Mouse (Mus musculus): ENCODE data around the gene Nrros. TPM values are rescaled to one million over a fixed set of nuclear protein-coding genes. Genes with fewer than 3 reads are reported as not detected.

Nrros gene
- total and polyA plus RNA-seq, 3 experiments, result 94.5 to 104 (median 101) TPM

DNA sequence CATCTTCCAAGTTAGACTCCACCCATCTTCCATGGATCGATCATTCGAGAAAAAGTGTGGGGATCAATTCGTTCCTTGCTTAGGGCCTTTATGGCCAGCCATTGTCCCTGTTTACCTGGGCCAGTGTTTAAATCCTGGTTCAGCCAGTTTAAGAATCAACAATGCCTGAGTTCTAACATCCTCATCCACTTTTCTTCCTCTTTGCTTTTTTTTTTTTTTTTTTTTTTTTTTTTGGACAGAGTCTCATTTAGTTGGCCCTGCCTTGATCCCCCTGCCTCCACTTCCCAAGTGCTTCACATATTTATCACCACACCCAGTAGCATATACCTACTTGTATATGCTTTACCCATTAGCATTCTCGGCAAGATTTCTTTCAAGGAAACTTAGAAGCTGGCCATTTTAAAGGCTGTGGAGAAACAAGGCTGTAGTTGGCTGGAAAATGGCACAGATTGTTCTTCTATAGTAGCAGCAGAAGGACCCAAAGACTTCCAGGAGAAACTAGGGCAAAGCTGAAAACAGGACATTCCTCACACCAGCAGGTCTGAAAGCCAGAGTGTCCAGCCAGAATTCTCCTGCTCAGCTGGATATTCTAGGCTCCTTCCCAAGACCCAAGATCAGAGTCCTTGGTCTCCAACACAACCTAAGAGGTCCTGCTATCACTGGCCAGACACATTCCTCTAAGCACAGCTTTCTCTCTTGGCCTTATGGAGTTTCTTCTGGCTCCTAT is 2.6 kb upstream of the Nrros start:
- ATAC-seq (ENCODE audit: extremely low read depth, insufficient number of reproducible peaks, low FRiP score, poor library complexity, severe bottlenecking) (no peak), DNase-seq (ENCODE audit: low spot score) (no peak)
- no peaks in the 10 kb centered on the region; the same call in 1 of the 2 replicates for H3K9me3 ChIP-seq (replicated peaks)
- TF ChIP-seq GATA1 (IDR thresholded peaks at IDR 0.05; ENCODE audit: borderline replicate concordance, low read length) (no peak), GATA2 (IDR thresholded peaks at IDR 0.05; ENCODE audit: borderline replicate concordance, low read depth, low read length) (no peak), POLR2AphosphoS5 (IDR thresholded peaks at IDR 0.05; ENCODE audit: insufficient replicate concordance, low read depth, low read length) (no peak), TAL1 (conservative IDR thresholded peaks at IDR 0.05; ENCODE audit: low read depth, low read length) (no peak), CTCF (IDR thresholded peaks at IDR 0.05; ENCODE audit: low read depth, low read length) (no peak)
- H3K27me3 ChIP-seq (ENCODE audit: insufficient read depth, low read length), result no peaks in the 10 kb centered on the region
- no peak overlapping the region for H3K4me3 ChIP-seq (ENCODE audit: low read depth, low read length)
- peaks cover 52% of the 10 kb centered on the region for H3K4me1 ChIP-seq (ENCODE audit: insufficient read depth, low read depth, low read length)
- peaks cover 12% of the 10 kb centered on the region for H3K36me3 ChIP-seq (replicated peaks)

DNA sequence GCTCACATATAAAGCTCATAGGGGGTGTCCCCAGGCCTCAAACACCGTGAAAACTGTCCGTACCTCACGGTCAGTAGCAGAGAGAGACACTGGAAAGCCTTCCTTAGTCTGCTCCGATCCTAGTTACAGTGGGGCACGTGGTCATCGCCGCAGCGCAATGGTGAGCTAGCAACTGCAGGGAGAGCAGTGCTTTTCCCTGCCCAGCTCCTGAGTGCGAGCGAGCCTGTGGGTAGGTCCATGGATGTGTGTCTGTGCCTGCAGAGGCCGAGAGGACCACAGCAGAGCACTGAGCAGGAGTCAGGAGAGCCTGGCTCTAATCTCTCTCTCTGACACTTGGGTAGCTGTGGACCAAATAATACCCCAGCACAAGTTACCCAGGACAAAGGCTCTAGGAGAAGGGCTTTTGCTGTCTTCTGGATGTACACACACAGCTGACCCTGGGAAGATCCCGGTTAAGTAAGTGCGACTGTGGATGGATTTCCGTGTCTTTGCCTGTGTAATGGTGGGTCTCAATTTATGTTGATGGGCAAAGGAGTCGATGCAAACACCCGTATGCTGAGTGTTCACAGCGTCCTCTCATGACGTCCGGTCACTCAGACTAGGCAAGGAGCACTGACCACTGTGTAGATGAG is 882 bp downstream of the Nrros start:
- no peaks in the 10 kb centered on the region; the same call in 1 of the 2 replicates for H3K9me3 ChIP-seq (replicated peaks)
- H3K36me3 ChIP-seq (replicated peaks), result peaks cover 40% of the 10 kb centered on the region
- no peak for ATAC-seq (ENCODE audit: extremely low read depth, insufficient number of reproducible peaks, low FRiP score, poor library complexity, severe bottlenecking)
- no peak for DNase-seq (ENCODE audit: low spot score)
- H3K4me1 ChIP-seq (ENCODE audit: insufficient read depth, low read depth, low read length), result peaks cover 69% of the 10 kb centered on the region
- H3K27me3 ChIP-seq (ENCODE audit: insufficient read depth, low read length), result no peaks in the 10 kb centered on the region
- peak overlapping the region; percentile 87 for H3K4me3 ChIP-seq (ENCODE audit: low read depth, low read length)
- TF ChIP-seq POLR2AphosphoS5 (IDR thresholded peaks at IDR 0.05; ENCODE audit: insufficient replicate concordance, low read depth, low read length) (peak; percentile 67; the same call in 1 of the 2 replicates), TAL1 (conservative IDR thresholded peaks at IDR 0.05; ENCODE audit: low read depth, low read length) (no peak), GATA1 (IDR thresholded peaks at IDR 0.05; ENCODE audit: borderline replicate concordance, low read length) (no peak), GATA2 (IDR thresholded peaks at IDR 0.05; ENCODE audit: borderline replicate concordance, low read depth, low read length) (no peak), CTCF (IDR thresholded peaks at IDR 0.05; ENCODE audit: low read depth, low read length) (no peak)

DNA sequence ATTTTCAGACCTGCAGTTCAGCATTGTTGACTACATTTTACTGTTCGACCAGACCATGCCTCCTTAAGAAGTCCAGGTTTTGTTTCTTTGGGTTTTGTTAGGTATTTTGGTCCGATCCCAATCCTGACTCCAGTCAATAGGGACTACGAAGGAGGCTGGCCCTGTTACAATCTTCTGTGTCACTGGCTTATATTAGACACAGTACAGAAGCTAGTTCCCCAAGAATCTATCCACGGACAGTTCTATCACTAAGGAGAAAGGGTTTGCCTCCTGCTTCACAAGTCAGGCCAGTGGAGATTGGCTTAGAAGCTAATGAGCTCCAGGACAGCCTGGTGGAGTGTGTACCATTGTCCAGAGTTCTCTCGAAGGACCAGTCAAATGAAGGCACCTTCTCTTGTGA is 1.5 kb downstream of the Nrros start:
- H3K4me1 ChIP-seq (ENCODE audit: insufficient read depth, low read depth, low read length), result peaks cover 74% of the 10 kb centered on the region
- H3K4me3 ChIP-seq (ENCODE audit: low read depth, low read length), result peak overlapping the region; percentile 87
- peaks cover 46% of the 10 kb centered on the region for H3K36me3 ChIP-seq (replicated peaks)
- DNase-seq (ENCODE audit: low spot score) (no peak), ATAC-seq (ENCODE audit: extremely low read depth, insufficient number of reproducible peaks, low FRiP score, poor library complexity, severe bottlenecking) (no peak)
- no peak for TF ChIP-seq TAL1 (conservative IDR thresholded peaks at IDR 0.05; ENCODE audit: low read depth, low read length)
- H3K9me3 ChIP-seq (replicated peaks), result no peaks in the 10 kb centered on the region; the same call in 1 of the 2 replicates
- no peaks in the 10 kb centered on the region for H3K27me3 ChIP-seq (ENCODE audit: insufficient read depth, low read length)

GRCm38 (mm10) chr16:32163392-32163791 is 2.0 kb downstream of the Nrros start:
- H3K27me3 ChIP-seq (ENCODE audit: insufficient read depth, low read length), result no peaks in the 10 kb centered on the region
- peaks cover 72% of the 10 kb centered on the region for H3K4me1 ChIP-seq (ENCODE audit: insufficient read depth, low read depth, low read length)
- H3K4me3 ChIP-seq (ENCODE audit: low read depth, low read length), result peak overlapping the region; percentile 87
- no peak for TF ChIP-seq POLR2AphosphoS5 (IDR thresholded peaks at IDR 0.05; ENCODE audit: insufficient replicate concordance, low read depth, low read length)
- H3K9me3 ChIP-seq (replicated peaks), result no peaks in the 10 kb centered on the region; the same call in 1 of the 2 replicates
- DNase-seq (ENCODE audit: low spot score) (peak; percentile 48), ATAC-seq (ENCODE audit: extremely low read depth, insufficient number of reproducible peaks, low FRiP score, poor library complexity, severe bottlenecking) (no peak)
- peaks cover 50% of the 10 kb centered on the region for H3K36me3 ChIP-seq (replicated peaks)

GRCm38 (mm10) chr16:32160742-32161323 is 4.6 kb downstream of the Nrros start:
- ATAC-seq (ENCODE audit: extremely low read depth, insufficient number of reproducible peaks, low FRiP score, poor library complexity, severe bottlenecking), result no peak
- TF ChIP-seq TAL1 (conservative IDR thresholded peaks at IDR 0.05; ENCODE audit: low read depth, low read length), result no peak
- no peak for TF ChIP-seq GATA2 (IDR thresholded peaks at IDR 0.05; ENCODE audit: borderline replicate concordance, low read depth, low read length)
- TF ChIP-seq CTCF (IDR thresholded peaks at IDR 0.05; ENCODE audit: low read depth, low read length), result no peak
- TF ChIP-seq GATA1 (IDR thresholded peaks at IDR 0.05; ENCODE audit: borderline replicate concordance, low read length), result no peak
- TF ChIP-seq POLR2AphosphoS5 (IDR thresholded peaks at IDR 0.05; ENCODE audit: insufficient replicate concordance, low read depth, low read length), result no peak
- peaks cover 66% of the 10 kb centered on the region for H3K36me3 ChIP-seq (replicated peaks)
- no peaks in the 10 kb centered on the region for H3K9me3 ChIP-seq (replicated peaks)
- DNase-seq (ENCODE audit: low spot score), result no peak
- H3K4me1 ChIP-seq (ENCODE audit: insufficient read depth, low read depth, low read length), result peaks cover 65% of the 10 kb centered on the region
- H3K27me3 ChIP-seq (ENCODE audit: insufficient read depth, low read length), result no peaks in the 10 kb centered on the region
- H3K4me3 ChIP-seq (ENCODE audit: low read depth, low read length), result no peak overlapping the region

DNA sequence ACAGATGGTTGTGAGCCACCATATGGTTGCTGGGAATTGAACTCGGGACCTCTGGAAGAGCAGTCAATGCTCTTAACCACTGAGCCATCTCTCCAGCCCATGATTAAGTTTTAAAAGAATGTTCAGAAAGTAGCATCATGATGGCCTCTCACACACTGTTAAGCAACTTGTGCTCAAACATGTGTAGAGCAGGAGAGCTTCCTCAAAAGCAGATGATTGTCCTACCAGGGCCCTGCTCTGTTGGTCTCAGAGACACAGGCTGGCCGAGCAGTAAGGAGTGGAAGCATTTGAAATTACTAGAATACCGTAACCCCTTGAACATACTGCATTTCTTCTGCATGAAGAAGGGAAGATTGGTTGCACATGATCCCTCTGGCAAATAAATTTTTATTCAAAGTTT is 6.4 kb downstream of the Nrros start:
- no peak for DNase-seq (ENCODE audit: low spot score)
- Histone ChIP-seq H3K27me3 (ENCODE audit: insufficient read depth, low read length) (no peaks in the 10 kb centered on the region), H3K4me3 (ENCODE audit: low read depth, low read length) (no peak overlapping the region), H3K9me3 (replicated peaks) (peaks cover 2% of the 10 kb centered on the region), H3K4me1 (ENCODE audit: insufficient read depth, low read depth, low read length) (peaks cover 60% of the 10 kb centered on the region), H3K36me3 (replicated peaks) (peaks cover 81% of the 10 kb centered on the region)
- no peak for ATAC-seq (ENCODE audit: extremely low read depth, insufficient number of reproducible peaks, low FRiP score, poor library complexity, severe bottlenecking)
- no peak for TF ChIP-seq TAL1 (conservative IDR thresholded peaks at IDR 0.05; ENCODE audit: low read depth, low read length)
- no peak for TF ChIP-seq POLR2AphosphoS5 (IDR thresholded peaks at IDR 0.05; ENCODE audit: insufficient replicate concordance, low read depth, low read length)
- no peak for TF ChIP-seq GATA2 (IDR thresholded peaks at IDR 0.05; ENCODE audit: borderline replicate concordance, low read depth, low read length)
- TF ChIP-seq GATA1 (IDR thresholded peaks at IDR 0.05; ENCODE audit: borderline replicate concordance, low read length), result no peak
